Mouse (Mus musculus) kidney, adult 2 months (tissue): ENCODE data around the gene Mss51. TPM values are rescaled to one million over a fixed set of nuclear protein-coding genes. Genes with fewer than 3 reads are reported as not detected.
A peak's percentile ranks its signal among the peaks of the same experiment; 100 is the strongest.

Source experiments
- DNase-seq: peaks from one replicate; pipeline ENCODE4 v3.0.0; 2021
- H3K27ac ChIP-seq: fragments of 200-500 bp; 2 replicates; pipeline ENCODE4 v1.5.1; 2012; ENCODE audit warnings: low read depth, low read length, control low read depth, inconsistent platforms; ENCODE audit not compliant: insufficient read depth
- H3K27me3 ChIP-seq: fragments of 200-500 bp; replicated peaks from 2 replicates; pipeline ENCODE4 v1.6.1; 2012; ENCODE audit warnings: mild to moderate bottlenecking, moderate library complexity, low read length, inconsistent platforms; ENCODE audit not compliant: control insufficient read depth, insufficient read depth
- H3K36me3 ChIP-seq: fragments of 200-500 bp; 2 replicates; pipeline ENCODE4 v1.6.1; 2012; ENCODE audit warnings: mild to moderate bottlenecking, moderate library complexity, low read length, inconsistent platforms; ENCODE audit not compliant: control insufficient read depth, insufficient read depth
- H3K4me1 ChIP-seq: fragments of 200-500 bp; 2 replicates; pipeline ENCODE4 v1.6.1; 2011; ENCODE audit warnings: low read length; ENCODE audit not compliant: control insufficient read depth, insufficient read depth
- H3K4me3 ChIP-seq: fragments of 200-500 bp; 2 replicates; pipeline ENCODE4 v1.5.1; 2011; ENCODE audit warnings: mild to moderate bottlenecking, low read depth, low read length, control low read depth; ENCODE audit not compliant: insufficient read depth
- CTCF ChIP-seq: fragments of 200-500 bp; conservative IDR thresholded peaks from 2 replicates; pipeline ENCODE4 v1.5.1; 2011; ENCODE audit warnings: low read depth, mild to moderate bottlenecking, control low read depth, low read length, moderate library complexity, mixed read lengths; ENCODE audit not compliant: insufficient read depth, insufficient read length
- POLR2A ChIP-seq: fragments of 200-500 bp; IDR thresholded peaks from one replicate; pipeline ENCODE4 v1.6.1; 2011; ENCODE audit warnings: low read depth, low read length, control low read depth
- WGBS: fragments of 180-500 bp; shearing (Covaris S2); methylation state at CpG from one replicate; pipeline ENCODE4 v1.1.7; 2018; 5-methylcytosine and 5-hydroxymethylcytosine counted together
- polyA plus RNA-seq: library from polyadenylated mRNA; depleted of rRNA; stranded (reverse); fragments of >200 nt; gene quantifications from 2 replicates; pipeline ENCODE4 v1.2.3, GENCODE M21; 2012

The Mss51 gene
- polyA plus RNA-seq, 1 experiment: 0.45 TPM

DNA sequence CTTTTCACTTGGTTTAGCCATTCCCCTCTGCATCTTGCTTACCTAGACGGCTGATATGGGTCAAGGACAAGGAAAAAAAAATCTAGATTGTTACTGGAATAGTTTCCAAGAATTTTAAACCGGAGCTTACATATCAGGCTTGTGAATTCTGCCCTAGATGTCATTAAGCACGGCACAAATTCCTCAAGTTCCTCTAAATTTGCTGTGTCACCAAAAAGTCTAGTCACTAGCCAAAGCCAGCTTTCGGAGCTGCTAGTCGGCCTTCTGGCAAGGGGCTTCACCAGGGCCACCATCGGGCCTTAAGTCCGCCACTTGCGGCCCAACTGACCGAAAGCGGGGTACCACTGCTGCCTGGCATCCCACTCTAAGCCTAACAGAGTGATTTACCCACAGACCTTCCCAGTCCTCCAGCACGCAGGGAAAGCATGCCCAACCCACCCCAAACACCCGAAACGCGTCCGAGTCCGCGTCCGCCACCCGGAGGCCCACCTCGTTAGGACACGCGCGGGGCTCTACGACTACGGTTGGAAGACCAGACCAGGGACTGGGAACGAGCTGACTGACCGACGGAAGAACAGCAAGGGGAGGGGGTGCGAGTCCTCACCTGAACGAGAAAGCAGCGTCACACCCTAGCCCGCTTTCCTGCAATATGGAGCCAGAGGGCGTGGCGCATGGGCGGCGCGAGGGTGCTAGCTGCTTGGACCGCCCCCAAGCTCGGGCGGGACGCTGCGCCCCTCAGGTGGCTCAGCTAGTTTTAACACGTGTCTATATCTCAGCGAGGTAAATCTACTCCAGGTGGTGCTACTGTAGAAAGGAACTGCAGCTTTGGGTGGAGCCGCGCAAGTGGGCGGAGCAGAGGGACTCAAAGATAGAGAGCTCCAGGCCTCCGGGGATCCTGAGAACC is 17.2 kb downstream of the Mss51 start, which contains the start of gene Anxa7:
Gene Anxa7, minus strand, starts transcription at position 843 of the 904 bp plus-strand sequence.
- peak; percentile 92 for DNase-seq
- H3K36me3 ChIP-seq: no peaks in the 10 kb centered on the region
- H3K4me1 ChIP-seq: peaks cover 3% of the 10 kb centered on the region; the same call in 1 of the 2 replicates
- peak within 1 kb of the TSS; percentile 97 for H3K4me3 ChIP-seq
- peak within 1 kb of the TSS; percentile 64 for H3K27ac ChIP-seq
- TF ChIP-seq POLR2A (peak; percentile 71), CTCF (0 out of 2 replicates have a peak, but pooled peaks have one; percentile 3)
- H3K27me3 ChIP-seq: no peaks in the 10 kb centered on the region; the same call in 1 of the 2 replicates
- under 1% methylated on average over 48 of the region's 48 CpGs for WGBS

DNA sequence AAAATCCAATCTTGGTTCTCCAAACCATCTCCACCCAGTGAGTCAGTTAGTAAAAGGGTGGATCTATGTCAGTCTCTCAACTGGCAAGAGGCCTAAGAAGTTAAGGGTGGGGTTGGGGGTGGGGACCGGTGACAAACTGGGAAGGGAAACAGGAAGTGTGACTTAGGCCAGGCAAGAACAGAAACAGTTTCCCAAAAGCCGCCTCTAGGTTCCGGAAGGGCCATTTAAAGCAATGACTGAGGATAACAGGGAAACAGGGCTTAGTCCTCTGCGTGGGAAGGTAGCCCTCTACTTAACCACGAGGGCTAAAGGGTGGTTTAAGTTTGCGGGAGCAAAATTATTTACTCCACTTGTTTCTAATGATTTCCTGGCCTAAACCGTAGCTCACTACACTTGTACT is 17.9 kb downstream of the Mss51 start:
- Histone ChIP-seq H3K27me3 (no peaks in the 10 kb centered on the region; the same call in 1 of the 2 replicates), H3K36me3 (no peaks in the 10 kb centered on the region), H3K4me1 (peaks cover 3% of the 10 kb centered on the region; the same call in 1 of the 2 replicates), H3K27ac (peak overlapping the region; percentile 64), H3K4me3 (peak overlapping the region; percentile 97)
- peak; percentile 81 for DNase-seq
- under 1% methylated on average over 7 of the region's 7 CpGs for WGBS
- TF ChIP-seq CTCF (no peak), POLR2A (no peak)

DNA sequence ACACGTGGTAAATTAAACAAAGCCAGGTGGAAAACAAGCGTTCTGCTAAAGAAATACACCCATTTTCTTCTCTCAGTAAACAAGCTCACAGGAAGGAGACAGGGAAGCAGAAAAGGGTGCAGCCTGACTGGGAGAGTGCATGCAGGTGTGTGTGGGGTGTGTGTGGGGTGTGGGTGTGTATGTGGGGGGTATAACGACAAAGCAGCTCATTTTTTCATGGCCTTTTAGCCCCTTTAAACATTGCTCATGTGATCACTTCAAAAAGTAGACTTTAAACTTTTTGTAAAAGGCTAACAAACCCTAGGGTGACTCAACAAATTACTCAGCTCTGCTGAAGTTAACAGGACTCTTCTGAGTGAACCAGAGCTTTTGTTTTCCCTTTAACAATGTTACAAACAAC is 18.3 kb downstream of the Mss51 start:
- peak overlapping the region; percentile 50 for H3K4me3 ChIP-seq
- 13% methylated on average over 3 of the region's 3 CpGs for WGBS
- no peaks in the 10 kb centered on the region for H3K36me3 ChIP-seq
- H3K27ac ChIP-seq: peak overlapping the region; percentile 80
- TF ChIP-seq CTCF (no peak), POLR2A (no peak)
- H3K4me1 ChIP-seq: peaks cover 3% of the 10 kb centered on the region; the same call in 1 of the 2 replicates
- no peak for DNase-seq
- H3K27me3 ChIP-seq: no peaks in the 10 kb centered on the region; the same call in 1 of the 2 replicates

DNA sequence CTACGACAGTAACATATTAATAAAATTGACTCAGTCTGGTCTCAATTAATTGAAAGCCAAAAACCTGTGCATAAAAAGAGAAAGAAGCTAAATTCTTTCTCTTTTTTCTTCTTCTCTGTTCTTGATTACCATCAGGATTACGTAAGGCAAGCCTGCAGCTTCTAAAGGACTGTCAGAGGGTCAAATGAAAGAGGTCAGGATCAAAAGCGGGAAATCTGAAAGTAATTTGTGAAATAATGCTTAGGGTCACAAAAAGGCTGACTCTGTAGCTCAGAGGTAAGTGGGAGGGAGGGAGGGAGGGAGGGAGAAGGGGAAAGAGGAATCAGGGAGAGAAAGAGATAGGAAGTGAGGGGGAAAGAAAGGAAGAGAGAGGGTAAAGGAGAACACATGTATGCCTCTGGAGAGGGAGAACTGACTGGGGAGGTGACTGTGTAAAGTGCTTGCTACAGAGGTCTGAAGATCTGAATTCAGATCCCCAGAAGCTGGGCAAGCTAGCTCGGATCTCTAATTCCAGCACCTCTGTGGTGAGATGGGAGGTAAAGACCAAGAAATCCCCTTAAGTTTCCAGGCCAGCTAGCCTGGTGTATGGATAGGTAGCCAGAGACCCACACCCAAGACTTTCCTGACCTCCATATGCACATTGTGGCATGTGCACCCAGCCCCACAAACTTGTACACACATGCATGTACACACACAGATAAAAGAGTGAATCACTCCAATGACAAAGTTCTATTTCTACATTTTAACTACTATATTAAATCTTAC is 19.3 kb downstream of the Mss51 start:
- Histone ChIP-seq H3K36me3 (peaks cover 2% of the 10 kb centered on the region; the same call in 1 of the 2 replicates), H3K27me3 (no peaks in the 10 kb centered on the region; the same call in 1 of the 2 replicates), H3K27ac (no peak overlapping the region), H3K4me1 (peaks cover 3% of the 10 kb centered on the region; the same call in 1 of the 2 replicates), H3K4me3 (no peak overlapping the region)
- TF ChIP-seq POLR2A (no peak), CTCF (no peak)
- 45% methylated on average over 4 of the region's 4 CpGs for WGBS
- DNase-seq: peak; percentile 7

DNA sequence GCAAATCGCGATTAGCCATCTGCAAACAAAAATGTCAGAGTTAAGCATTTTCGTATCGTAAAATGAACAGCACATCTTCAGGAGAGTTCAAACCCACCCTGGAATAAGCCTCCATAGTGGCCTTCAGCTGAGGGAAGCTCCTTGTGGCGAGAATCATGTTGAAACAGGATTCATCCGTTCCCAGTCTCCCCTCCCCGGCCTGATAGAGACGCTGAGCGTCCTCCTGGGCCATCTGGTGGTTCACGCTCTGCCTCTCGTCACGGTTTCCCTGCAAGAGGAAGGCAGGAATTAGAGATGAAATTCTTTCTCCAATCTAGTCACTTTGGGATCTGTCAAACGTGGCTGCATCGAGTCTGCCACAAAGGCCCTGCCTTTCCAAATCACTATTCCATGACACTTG is 36.5 kb downstream of the Mss51 start:
- Histone ChIP-seq H3K27ac (no peak overlapping the region), H3K27me3 (no peaks in the 10 kb centered on the region), H3K4me1 (no peaks in the 10 kb centered on the region), H3K4me3 (no peak overlapping the region), H3K36me3 (peaks cover 30% of the 10 kb centered on the region)
- no peak for TF ChIP-seq CTCF
- no peak for TF ChIP-seq POLR2A
- WGBS: 86% methylated on average over 14 of the region's 14 CpGs
- no peak for DNase-seq

DNA sequence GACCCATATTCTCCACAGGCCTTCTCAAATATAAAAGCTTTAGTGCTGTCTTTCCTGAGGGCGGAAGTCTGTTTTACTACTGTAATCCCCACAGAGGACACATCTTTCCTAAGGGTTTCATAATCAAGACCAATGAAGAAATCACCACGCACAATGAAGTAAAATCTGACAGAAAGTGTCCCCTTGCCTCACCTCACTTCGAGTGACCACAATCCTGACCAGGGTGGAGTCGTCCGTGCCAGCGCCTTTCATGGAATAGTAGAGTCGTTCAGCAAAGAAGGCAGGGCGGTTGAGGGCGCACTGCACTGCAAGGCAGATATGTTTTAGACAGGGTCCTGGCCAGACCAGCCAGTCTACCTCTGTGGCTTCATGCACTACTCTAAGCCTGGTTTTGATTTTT is 38.3 kb downstream of the Mss51 start:
- no peak overlapping the region for H3K27ac ChIP-seq
- no peak overlapping the region for H3K4me3 ChIP-seq
- TF ChIP-seq POLR2A (no peak), CTCF (no peak)
- H3K4me1 ChIP-seq: no peaks in the 10 kb centered on the region
- peaks cover 21% of the 10 kb centered on the region for H3K36me3 ChIP-seq
- 96% methylated on average over 9 of the region's 9 CpGs for WGBS
- DNase-seq: no peak
- no peaks in the 10 kb centered on the region for H3K27me3 ChIP-seq
